Mouse (Mus musculus): ENCODE results near the gene Stx1b. TPM values are rescaled to one million over a fixed set of nuclear protein-coding genes. Genes with fewer than 3 reads are reported as not detected.
"Not testable (repeated sequence)": the region's sequence is repeated elsewhere in the genome, so short reads cannot be mapped to it uniquely, and the experiment has no call there.

The Stx1b gene
- polyA plus RNA-seq, 1 experiment from 2014 or later: 1.8 TPM

DNA sequence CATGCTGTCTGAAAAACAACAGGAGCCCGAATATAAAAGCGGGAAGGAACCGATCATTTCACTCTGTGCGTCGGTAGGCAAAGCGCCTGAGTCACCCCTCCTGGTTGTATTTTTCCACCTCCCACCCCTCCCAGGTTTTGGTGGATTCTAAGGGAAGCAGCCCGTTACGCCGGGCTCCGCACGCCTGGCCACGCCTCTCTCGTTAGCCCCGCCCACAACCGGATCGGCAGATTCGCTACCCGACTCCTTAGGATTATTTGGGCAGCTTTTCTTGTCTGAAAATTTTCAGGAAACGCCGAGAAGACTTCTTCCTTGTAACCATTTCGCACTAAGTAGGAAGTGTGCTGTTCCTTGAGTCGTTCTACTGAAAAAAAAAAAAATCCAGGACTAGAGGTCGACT lies 47.9 kb downstream of the Stx1b start, which contains the start of gene Setd1a:
Gene Setd1a, plus strand, starts transcription at position 245 of the 400 bp plus-strand sequence.
- Histone ChIP-seq H3K9ac (ENCODE audit: low read depth, low read length) (peak within 1 kb of the TSS; percentile 88), H3K9me3 (replicated peaks; ENCODE audit: control insufficient read depth, low read length) (no peaks in the 10 kb centered on the region), H3K36me3 (ENCODE audit: control insufficient read depth, insufficient read depth, low read length) (peaks cover 12% of the 10 kb centered on the region), H3K4me1 (ENCODE audit: control insufficient read depth, insufficient read depth, low read length) (0 out of 2 replicates have a peak, but pooled peaks cover 11% of the 10 kb centered on the region), H3K4me3 (ENCODE audit: low read depth, low read length) (peak within 1 kb of the TSS; percentile 93), H3K27ac (ENCODE audit: low read depth, low read length) (peak within 1 kb of the TSS; percentile 99), H3K4me2 (peak within 1 kb of the TSS; percentile 84), H3K27me3 (ENCODE audit: control insufficient read depth, insufficient read depth, low read length) (no peaks in the 10 kb centered on the region)
- peak; percentile 50; the same call in 1 of the 2 replicates for ATAC-seq (replicated peaks; ENCODE audit: insufficient number of reproducible peaks, low FRiP score, low TSS enrichment)
- WGBS (ENCODE audit: insufficient replicate concordance): under 1% methylated on average over 23 of the region's 23 CpGs

- H3K9me3 ChIP-seq (replicated peaks; ENCODE audit: control insufficient read depth, low read length); H3K27me3 ChIP-seq (ENCODE audit: control insufficient read depth, insufficient read depth, low read length); ATAC-seq (replicated peaks; ENCODE audit: insufficient number of reproducible peaks, low FRiP score, low TSS enrichment); H3K36me3 ChIP-seq (ENCODE audit: control insufficient read depth, insufficient read depth, low read length): not testable (repeated sequence)
- Histone ChIP-seq H3K4me3 (ENCODE audit: low read depth, low read length) (peak overlapping the region; percentile 93), H3K4me1 (ENCODE audit: control insufficient read depth, insufficient read depth, low read length) (peaks cover 13% of the 10 kb centered on the region), H3K9ac (ENCODE audit: low read depth, low read length) (peak overlapping the region; percentile 88), H3K4me2 (peak overlapping the region; percentile 84), H3K27ac (ENCODE audit: low read depth, low read length) (peak overlapping the region; percentile 99)
- WGBS (ENCODE audit: insufficient replicate concordance): 74% methylated on average over 7 of the region's 7 CpGs
These were observed 48.5 kb downstream of the Stx1b start for GRCm38 (mm10) chr7:127775837-127776236.

GRCm38 (mm10) chr7:127773664-127774384 lies 50.5 kb downstream of the Stx1b start:
- H3K4me3 ChIP-seq (ENCODE audit: low read depth, low read length): no peak overlapping the region
- no peak for ATAC-seq (replicated peaks; ENCODE audit: insufficient number of reproducible peaks, low FRiP score, low TSS enrichment)
- no peak overlapping the region for H3K9ac ChIP-seq (ENCODE audit: low read depth, low read length)
- no peaks in the 10 kb centered on the region for H3K9me3 ChIP-seq (replicated peaks; ENCODE audit: control insufficient read depth, low read length)
- 41% methylated on average over 9 of the region's 9 CpGs for WGBS (ENCODE audit: insufficient replicate concordance)
- no peak overlapping the region for H3K4me2 ChIP-seq
- H3K27ac ChIP-seq (ENCODE audit: low read depth, low read length): no peak overlapping the region
- no peaks in the 10 kb centered on the region for H3K27me3 ChIP-seq (ENCODE audit: control insufficient read depth, insufficient read depth, low read length)
- peaks cover 30% of the 10 kb centered on the region for H3K4me1 ChIP-seq (ENCODE audit: control insufficient read depth, insufficient read depth, low read length)
- no peaks in the 10 kb centered on the region; the same call in 1 of the 2 replicates for H3K36me3 ChIP-seq (ENCODE audit: control insufficient read depth, insufficient read depth, low read length)

- peaks cover 5% of the 10 kb centered on the region for H3K36me3 ChIP-seq (ENCODE audit: control insufficient read depth, insufficient read depth, low read length)
- peaks cover 22% of the 10 kb centered on the region for H3K4me1 ChIP-seq (ENCODE audit: control insufficient read depth, insufficient read depth, low read length)
- no peak overlapping the region for H3K27ac ChIP-seq (ENCODE audit: low read depth, low read length)
- ATAC-seq (replicated peaks; ENCODE audit: insufficient number of reproducible peaks, low FRiP score, low TSS enrichment): no peak
- 88% methylated on average over 1 of the region's 1 CpGs for WGBS (ENCODE audit: insufficient replicate concordance)
- H3K4me2 ChIP-seq: no peak overlapping the region
- H3K4me3 ChIP-seq (ENCODE audit: low read depth, low read length): no peak overlapping the region
- no peaks in the 10 kb centered on the region for H3K27me3 ChIP-seq (ENCODE audit: control insufficient read depth, insufficient read depth, low read length)
- H3K9me3 ChIP-seq (replicated peaks; ENCODE audit: control insufficient read depth, low read length): no peaks in the 10 kb centered on the region
- H3K9ac ChIP-seq (ENCODE audit: low read depth, low read length): no peak overlapping the region
These were observed 51.8 kb downstream of the Stx1b start for GRCm38 (mm10) chr7:127772557-127772956.

DNA sequence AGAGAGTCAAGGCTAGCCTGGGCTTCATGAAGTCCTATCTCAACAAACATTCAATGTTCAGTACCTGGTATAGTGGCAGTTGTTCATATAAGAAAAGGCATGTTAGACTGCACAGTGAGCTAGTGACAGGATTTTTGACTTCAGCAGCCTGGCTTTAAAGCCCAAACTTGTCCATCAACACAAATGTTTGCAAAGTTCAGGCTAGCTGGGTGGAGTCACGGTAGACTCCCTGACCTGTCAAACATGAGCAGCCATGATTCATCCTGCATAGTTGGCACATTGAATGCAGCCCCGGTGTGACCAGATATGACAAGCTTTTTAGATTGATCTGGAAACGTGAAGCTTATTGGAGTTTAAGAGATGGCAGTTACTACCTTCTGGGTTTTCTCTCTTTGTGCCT lies 52.3 kb downstream of the Stx1b start:
- H3K9ac ChIP-seq (ENCODE audit: low read depth, low read length): no peak overlapping the region
- H3K36me3 ChIP-seq (ENCODE audit: control insufficient read depth, insufficient read depth, low read length): peaks cover 8% of the 10 kb centered on the region
- H3K9me3 ChIP-seq (replicated peaks; ENCODE audit: control insufficient read depth, low read length): no peaks in the 10 kb centered on the region
- no peak for ATAC-seq (replicated peaks; ENCODE audit: insufficient number of reproducible peaks, low FRiP score, low TSS enrichment)
- WGBS (ENCODE audit: insufficient replicate concordance): 75% methylated on average over 3 of the region's 3 CpGs
- H3K27ac ChIP-seq (ENCODE audit: low read depth, low read length): no peak overlapping the region
- no peak overlapping the region for H3K4me2 ChIP-seq
- H3K4me3 ChIP-seq (ENCODE audit: low read depth, low read length): no peak overlapping the region
- no peaks in the 10 kb centered on the region for H3K27me3 ChIP-seq (ENCODE audit: control insufficient read depth, insufficient read depth, low read length)
- H3K4me1 ChIP-seq (ENCODE audit: control insufficient read depth, insufficient read depth, low read length): peaks cover 22% of the 10 kb centered on the region

- H3K4me1 ChIP-seq (ENCODE audit: control insufficient read depth, insufficient read depth, low read length): peaks cover 22% of the 10 kb centered on the region
- no peak overlapping the region for H3K27ac ChIP-seq (ENCODE audit: low read depth, low read length)
- no peak overlapping the region for H3K4me3 ChIP-seq (ENCODE audit: low read depth, low read length)
- peaks cover 8% of the 10 kb centered on the region for H3K36me3 ChIP-seq (ENCODE audit: control insufficient read depth, insufficient read depth, low read length)
- ATAC-seq (replicated peaks; ENCODE audit: insufficient number of reproducible peaks, low FRiP score, low TSS enrichment): no peak
- no peaks in the 10 kb centered on the region for H3K27me3 ChIP-seq (ENCODE audit: control insufficient read depth, insufficient read depth, low read length)
- WGBS (ENCODE audit: insufficient replicate concordance): 74% methylated on average over 5 of the region's 5 CpGs
- H3K4me2 ChIP-seq: peak overlapping the region; percentile 2; the same call in 1 of the 2 replicates
- no peak overlapping the region for H3K9ac ChIP-seq (ENCODE audit: low read depth, low read length)
- H3K9me3 ChIP-seq (replicated peaks; ENCODE audit: control insufficient read depth, low read length): no peaks in the 10 kb centered on the region
These were observed 53.1 kb downstream of the Stx1b start for GRCm38 (mm10) chr7:127771262-127771661.

DNA sequence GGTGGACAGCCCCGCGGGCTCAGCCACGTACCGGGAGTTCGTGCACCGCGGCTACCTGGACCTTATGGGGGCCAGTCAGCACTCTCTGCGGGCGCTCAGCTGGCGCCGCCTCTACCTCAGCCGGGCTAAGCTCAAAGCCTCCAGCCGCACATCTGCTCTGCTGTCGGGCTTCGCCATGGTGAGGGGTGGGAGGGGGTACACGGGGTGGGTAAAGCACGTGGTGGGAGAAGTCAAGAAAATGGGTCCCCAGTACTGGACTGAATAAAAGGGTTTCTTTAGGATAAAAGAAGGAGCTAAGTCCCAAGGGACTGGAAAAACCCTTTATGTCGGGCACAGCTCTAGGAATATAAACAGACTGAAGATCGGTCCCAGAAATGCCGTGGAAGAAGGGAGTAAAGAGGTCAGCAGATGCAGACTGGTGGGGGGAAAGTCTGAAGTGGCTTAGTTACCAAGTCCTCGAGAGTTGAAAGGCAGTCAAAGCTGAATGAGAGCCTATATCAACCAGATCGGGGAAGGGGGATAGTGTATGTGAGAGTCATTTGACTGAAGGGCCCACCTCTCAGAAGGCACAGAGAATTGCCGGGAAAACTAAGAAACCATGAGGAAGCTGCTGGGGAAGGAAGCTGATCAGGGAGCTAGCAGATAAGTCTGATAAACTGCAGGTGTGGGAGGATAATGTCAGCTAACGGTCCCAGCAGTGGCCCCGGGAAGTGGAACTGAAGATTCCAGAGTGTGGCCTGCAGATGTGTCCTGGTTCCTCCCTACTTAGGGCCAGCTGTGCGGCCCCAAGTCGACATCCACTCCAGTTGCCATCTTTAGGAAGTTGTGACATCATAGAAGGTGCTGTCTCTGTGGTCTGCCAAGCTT lies 54.1 kb downstream of the Stx1b start:
- Histone ChIP-seq H3K36me3 (ENCODE audit: control insufficient read depth, insufficient read depth, low read length) (peaks cover 9% of the 10 kb centered on the region), H3K4me2 (peak overlapping the region; percentile 99), H3K4me1 (ENCODE audit: control insufficient read depth, insufficient read depth, low read length) (peaks cover 22% of the 10 kb centered on the region), H3K27me3 (ENCODE audit: control insufficient read depth, insufficient read depth, low read length) (no peaks in the 10 kb centered on the region), H3K27ac (ENCODE audit: low read depth, low read length) (peak overlapping the region; percentile 85), H3K4me3 (ENCODE audit: low read depth, low read length) (peak overlapping the region; percentile 70), H3K9me3 (replicated peaks; ENCODE audit: control insufficient read depth, low read length) (no peaks in the 10 kb centered on the region), H3K9ac (ENCODE audit: low read depth, low read length) (peak overlapping the region; percentile 92)
- 2% methylated on average over 27 of the region's 27 CpGs for WGBS (ENCODE audit: insufficient replicate concordance)
- ATAC-seq (replicated peaks; ENCODE audit: insufficient number of reproducible peaks, low FRiP score, low TSS enrichment): peak; percentile 1; the same call in 1 of the 2 replicates

GRCm38 (mm10) chr7:127769651-127770038 lies 54.7 kb downstream of the Stx1b start, which contains the start of gene Orai3:
Gene Orai3, plus strand, starts transcription at chr7:127769815.
- Histone ChIP-seq H3K9ac (ENCODE audit: low read depth, low read length) (peak within 1 kb of the TSS; percentile 92), H3K4me3 (ENCODE audit: low read depth, low read length) (peak within 1 kb of the TSS; percentile 70), H3K9me3 (replicated peaks; ENCODE audit: control insufficient read depth, low read length) (no peaks in the 10 kb centered on the region), H3K4me1 (ENCODE audit: control insufficient read depth, insufficient read depth, low read length) (peaks cover 22% of the 10 kb centered on the region), H3K27ac (ENCODE audit: low read depth, low read length) (peak within 1 kb of the TSS; percentile 85), H3K4me2 (peak within 1 kb of the TSS; percentile 99), H3K27me3 (ENCODE audit: control insufficient read depth, insufficient read depth, low read length) (no peaks in the 10 kb centered on the region), H3K36me3 (ENCODE audit: control insufficient read depth, insufficient read depth, low read length) (peaks cover 9% of the 10 kb centered on the region)
- peak; percentile 74 for ATAC-seq (replicated peaks; ENCODE audit: insufficient number of reproducible peaks, low FRiP score, low TSS enrichment)
- WGBS (ENCODE audit: insufficient replicate concordance): under 1% methylated on average over 24 of the region's 24 CpGs
